Mouse (Mus musculus) liver, embryonic 15.5 days (tissue): ENCODE data around the gene Esyt2. TPM values are rescaled to one million over a fixed set of nuclear protein-coding genes. Genes with fewer than 3 reads are reported as not detected.
"Not testable (repeated sequence)": the region's sequence is repeated elsewhere in the genome, so short reads cannot be mapped to it uniquely, and the experiment has no call there.

Experiments
- ATAC-seq: fragments of 200-750 bp; cut with Nextera tagmentation; 2 replicates; pipeline ENCODE4 v1.8.0; 2017; ENCODE audit warnings: moderate number of reproducible peaks, mild to moderate bottlenecking, moderate library complexity; ENCODE audit not compliant: insufficient read depth
- H3K27ac ChIP-seq: fragments of 300-500 bp; sonication (generic); replicated peaks from 2 replicates; pipeline ENCODE4 v1.5.1; 2015; ENCODE audit warnings: mild to moderate bottlenecking, inconsistent platforms
- H3K27me3 ChIP-seq: fragments of 300-500 bp; sonication (generic); 2 replicates; pipeline ENCODE4 v1.6.1; 2015; ENCODE audit warnings: mild to moderate bottlenecking, inconsistent platforms
- H3K36me3 ChIP-seq: fragments of 300-500 bp; sonication (generic); replicated peaks from 2 replicates; pipeline ENCODE4 v1.6.1; 2015; ENCODE audit warnings: moderate library complexity, mild to moderate bottlenecking, inconsistent platforms
- H3K4me1 ChIP-seq: fragments of 300-500 bp; sonication (generic); replicated peaks from 2 replicates; pipeline ENCODE4 v1.6.1; 2015; ENCODE audit warnings: inconsistent platforms
- H3K4me2 ChIP-seq: fragments of 300-500 bp; sonication (generic); 2 replicates; pipeline ENCODE4 v1.6.1; 2015; ENCODE audit warnings: moderate library complexity, mild to moderate bottlenecking, inconsistent platforms
- H3K4me3 ChIP-seq: fragments of 300-500 bp; sonication (generic); replicated peaks from 2 replicates; pipeline ENCODE4 v1.5.1; 2015; ENCODE audit warnings: mild to moderate bottlenecking, inconsistent platforms
- H3K9ac ChIP-seq: fragments of 300-500 bp; sonication (generic); 2 replicates; pipeline ENCODE4 v1.6.1; 2015; ENCODE audit warnings: moderate library complexity, mild to moderate bottlenecking, inconsistent platforms
- H3K9me3 ChIP-seq: fragments of 300-500 bp; sonication (generic); replicated peaks from 2 replicates; pipeline ENCODE4 v1.6.1; 2016; ENCODE audit warnings: inconsistent platforms
- WGBS: fragments of 180-500 bp; shearing (Covaris S2); methylation state at CpG from one replicate; pipeline ENCODE4 v1.1.7; 2015; ENCODE audit warnings: mixed read lengths; ENCODE audit not compliant: insufficient replicate concordance; 5-methylcytosine and 5-hydroxymethylcytosine counted together
- polyA plus RNA-seq: library from polyadenylated mRNA; unstranded; fragments of >200 nt; fragmentation: Nextera tagmentation; extraction: Ambion mirVana; gene quantifications from 2 replicates; pipeline ENCODE4 v1.2.1, GENCODE M21; 2015

The Esyt2 gene
- polyA plus RNA-seq, 1 experiment from 2014 or later: 9.0 TPM

- peak within 1 kb of the TSS; percentile 60 for H3K27ac ChIP-seq
- H3K9ac ChIP-seq: peak within 1 kb of the TSS; percentile 70
- 4% methylated on average over 47 of the region's 47 CpGs for WGBS
- H3K36me3 ChIP-seq: no peaks in the 10 kb centered on the region
- peak within 1 kb of the TSS; percentile 96 for H3K4me2 ChIP-seq
- no peaks in the 10 kb centered on the region for H3K27me3 ChIP-seq
- H3K9me3 ChIP-seq: no peaks in the 10 kb centered on the region
- peak; percentile 95 for ATAC-seq
- H3K4me3 ChIP-seq: peak within 1 kb of the TSS; percentile 66
- H3K4me1 ChIP-seq: peaks cover 33% of the 10 kb centered on the region
Measured at GRCm38 (mm10) chr12:116262555-116263341, 18.2 kb upstream of the Esyt2 start, which contains the start of gene Wdr60. Gene Wdr60, minus strand, starts transcription at chr12:116263022.

- no peak overlapping the region for H3K4me2 ChIP-seq
- peaks cover 36% of the 10 kb centered on the region for H3K4me1 ChIP-seq
- WGBS: 30% methylated on average over 2 of the region's 2 CpGs
- no peak for ATAC-seq
- no peaks in the 10 kb centered on the region for H3K36me3 ChIP-seq
- no peaks in the 10 kb centered on the region for H3K9me3 ChIP-seq
- H3K27me3 ChIP-seq: no peaks in the 10 kb centered on the region
- no peak overlapping the region for H3K9ac ChIP-seq
- H3K4me3 ChIP-seq: no peak overlapping the region
- H3K27ac ChIP-seq: peak overlapping the region; percentile 45
Measured at GRCm38 (mm10) chr12:116264756-116265155, 16.2 kb upstream of the Esyt2 start.

GRCm38 (mm10) chr12:116265275-116265674 is 15.7 kb upstream of the Esyt2 start:
- Histone ChIP-seq H3K9ac (no peak overlapping the region), H3K27ac (peak overlapping the region; percentile 45), H3K4me3 (no peak overlapping the region), H3K36me3 (no peaks in the 10 kb centered on the region), H3K9me3 (no peaks in the 10 kb centered on the region), H3K27me3 (no peaks in the 10 kb centered on the region), H3K4me1 (peaks cover 36% of the 10 kb centered on the region), H3K4me2 (no peak overlapping the region)
- peak; percentile 42 for ATAC-seq
- WGBS: 48% methylated on average over 2 of the region's 2 CpGs

- Histone ChIP-seq H3K27ac (no peak overlapping the region), H3K27me3 (no peaks in the 10 kb centered on the region), H3K4me3 (no peak overlapping the region), H3K4me2 (no peak overlapping the region), H3K4me1 (peaks cover 25% of the 10 kb centered on the region), H3K9ac (no peak overlapping the region), H3K36me3 (no peaks in the 10 kb centered on the region), H3K9me3 (no peaks in the 10 kb centered on the region)
- WGBS: 30% methylated on average over 5 of the region's 5 CpGs
- peak; percentile 73 for ATAC-seq
Measured at GRCm38 (mm10) chr12:116269450-116269849, 11.5 kb upstream of the Esyt2 start.

GRCm38 (mm10) chr12:116270538-116270937 is 10.5 kb upstream of the Esyt2 start:
- no peak for ATAC-seq
- H3K36me3 ChIP-seq: no peaks in the 10 kb centered on the region
- no peak overlapping the region for H3K4me3 ChIP-seq
- no peak overlapping the region for H3K4me2 ChIP-seq
- no peaks in the 10 kb centered on the region for H3K9me3 ChIP-seq
- H3K27ac ChIP-seq: no peak overlapping the region
- peaks cover 16% of the 10 kb centered on the region for H3K4me1 ChIP-seq
- no peaks in the 10 kb centered on the region for H3K27me3 ChIP-seq
- WGBS: 53% methylated on average over 1 of the region's 1 CpGs
- H3K9ac ChIP-seq: no peak overlapping the region

- Histone ChIP-seq H3K4me1 (peaks cover 17% of the 10 kb centered on the region), H3K9ac (no peak overlapping the region), H3K36me3 (no peaks in the 10 kb centered on the region), H3K9me3 (no peaks in the 10 kb centered on the region), H3K4me2 (no peak overlapping the region), H3K27ac (no peak overlapping the region), H3K27me3 (no peaks in the 10 kb centered on the region), H3K4me3 (no peak overlapping the region)
- no peak for ATAC-seq
- WGBS: 85% methylated on average over 2 of the region's 2 CpGs
Measured at GRCm38 (mm10) chr12:116271071-116271470, 9.9 kb upstream of the Esyt2 start.

- Histone ChIP-seq H3K36me3 (no peaks in the 10 kb centered on the region), H3K9ac (no peak overlapping the region), H3K9me3 (no peaks in the 10 kb centered on the region), H3K4me1 (peaks cover 41% of the 10 kb centered on the region), H3K27me3 (no peaks in the 10 kb centered on the region), H3K4me3 (no peak overlapping the region), H3K27ac (no peak overlapping the region), H3K4me2 (no peak overlapping the region)
- no peak for ATAC-seq
- WGBS: 55% methylated on average over 1 of the region's 1 CpGs
Measured at GRCm38 (mm10) chr12:116273733-116274132, 7.3 kb upstream of the Esyt2 start.

GRCm38 (mm10) chr12:116275086-116275485 is 5.9 kb upstream of the Esyt2 start, which contains the start of gene Gm11027:
Gene Gm11027, plus strand, starts transcription at chr12:116275386.
- ATAC-seq, H3K27me3 ChIP-seq, H3K36me3 ChIP-seq, H3K9me3 ChIP-seq, H3K4me2 ChIP-seq, H3K9ac ChIP-seq, H3K4me3 ChIP-seq: not testable (repeated sequence)
- 0 out of 2 replicates have a peak within 1 kb of the TSS, but pooled peaks have one; percentile 53 for H3K27ac ChIP-seq
- peaks cover 51% of the 10 kb centered on the region for H3K4me1 ChIP-seq
- 80% methylated on average over 2 of the region's 2 CpGs for WGBS

GRCm38 (mm10) chr12:116275631-116276030 is 5.4 kb upstream of the Esyt2 start:
- Histone ChIP-seq H3K4me2 (no peak overlapping the region), H3K36me3 (no peaks in the 10 kb centered on the region), H3K9me3 (no peaks in the 10 kb centered on the region), H3K27ac (no peak overlapping the region), H3K4me3 (no peak overlapping the region), H3K27me3 (no peaks in the 10 kb centered on the region), H3K9ac (no peak overlapping the region), H3K4me1 (peaks cover 53% of the 10 kb centered on the region)
- 64% methylated on average over 4 of the region's 4 CpGs for WGBS
- no peak for ATAC-seq

- no peak overlapping the region for H3K4me3 ChIP-seq
- H3K4me2 ChIP-seq: peak overlapping the region; percentile 18; the same call in 1 of the 2 replicates
- H3K27me3 ChIP-seq: no peaks in the 10 kb centered on the region
- peaks cover 55% of the 10 kb centered on the region for H3K4me1 ChIP-seq
- no peaks in the 10 kb centered on the region for H3K9me3 ChIP-seq
- 21% methylated on average over 2 of the region's 2 CpGs for WGBS
- no peaks in the 10 kb centered on the region for H3K36me3 ChIP-seq
- H3K27ac ChIP-seq: peak overlapping the region; percentile 42
- H3K9ac ChIP-seq: no peak overlapping the region
- ATAC-seq: no peak
Measured at GRCm38 (mm10) chr12:116276961-116277360, 4.0 kb upstream of the Esyt2 start.

- peaks cover 60% of the 10 kb centered on the region for H3K4me1 ChIP-seq
- WGBS: 65% methylated on average over 1 of the region's 1 CpGs
- H3K4me2 ChIP-seq: no peak overlapping the region
- no peak overlapping the region for H3K9ac ChIP-seq
- no peaks in the 10 kb centered on the region for H3K9me3 ChIP-seq
- H3K4me3 ChIP-seq: no peak overlapping the region
- H3K27ac ChIP-seq: peak overlapping the region; percentile 48
- no peaks in the 10 kb centered on the region for H3K27me3 ChIP-seq
- ATAC-seq: no peak
- H3K36me3 ChIP-seq: no peaks in the 10 kb centered on the region
Measured at GRCm38 (mm10) chr12:116278541-116278940, 2.5 kb upstream of the Esyt2 start.
